Mouse (Mus musculus) MEL (cell line): ENCODE results near the gene Dnajb3.

ENCODE experiments used
- CHD2 ChIP-seq: IDR thresholded peaks from 2 replicates; pipeline ENCODE4 v1.6.1; 2011; ENCODE audit warnings: low read length, improper control_type of control experiment
- ELF1 ChIP-seq: IDR thresholded peaks from 2 replicates; pipeline ENCODE4 v1.6.1; 2014; ENCODE audit warnings: low read depth, mild to moderate bottlenecking, inconsistent platforms, low read length, improper control_type of control experiment, moderate library complexity

GRCm38 (mm10) chr1:88230421-88230820, 24.8 kb upstream of the Dnajb3 start:
- TF ChIP-seq CHD2 (no peak), ELF1 (no peak)
